8 mouse cellular contexts compared by ENCODE assay signal in genomic region chr4:59003806-59004200, GRCm38 (mm10). TPM values are rescaled to one million over a fixed set of nuclear protein-coding genes. Genes with fewer than 3 reads are reported as not detected.
DNase-seq lines count a peak whose midpoint lies in the region; ATAC-seq and TF ChIP-seq lines count a peak whose summit lies in the region.

No protein-coding gene starts in this region.

- TF ChIP-seq CTCF in cerebellum, adult 2 months (IDR thresholded peaks at IDR 0.05; ENCODE audit: borderline replicate concordance, insufficient read depth, low read depth, low read length) = no peak
- TF ChIP-seq CTCF in testis, adult 2 months (IDR thresholded peaks at IDR 0.05; ENCODE audit: control insufficient read depth, insufficient read depth, insufficient replicate concordance, low read depth, low read length) = no peak
- no peak for TF ChIP-seq CTCF in stomach, postnatal 0 days (IDR thresholded peaks at IDR 0.05; ENCODE audit: low read depth)

- H3K27me3 ChIP-seq in cerebellum, adult 2 months (ENCODE audit: control insufficient read depth, insufficient read depth, low read length) = no peaks in the 10 kb centered on the region
- H3K27me3 ChIP-seq in testis, adult 2 months (ENCODE audit: control insufficient read depth, insufficient read depth, low read length) = no peaks in the 10 kb centered on the region
- no peaks in the 10 kb centered on the region for H3K27me3 ChIP-seq in limb, embryonic 15.5 days
- H3K27me3 ChIP-seq in stomach, postnatal 0 days (ENCODE audit: control insufficient read depth, insufficient read depth, low read length) = no peaks in the 10 kb centered on the region

- TF ChIP-seq EP300 in stomach, postnatal 0 days (optimal IDR thresholded peaks at IDR 0.05) = no peak

- no peaks in the 10 kb centered on the region for H3K36me3 ChIP-seq in testis, adult 2 months (ENCODE audit: control insufficient read depth, insufficient read depth, low read length)
- H3K36me3 ChIP-seq in limb, embryonic 15.5 days = no peaks in the 10 kb centered on the region
- H3K36me3 ChIP-seq in stomach, postnatal 0 days (ENCODE audit: control insufficient read depth, insufficient read depth, low read length) = no peaks in the 10 kb centered on the region

- peak overlapping the region; percentile 81 for H3K4me2 ChIP-seq in limb, embryonic 15.5 days
- peak overlapping the region; percentile 93 for H3K4me2 ChIP-seq in stomach, postnatal 0 days (replicated peaks; ENCODE audit: low read depth)

- no peak for TF ChIP-seq POLR2A in cerebellum, adult 2 months (IDR thresholded peaks at IDR 0.05; ENCODE audit: borderline replicate concordance, insufficient read depth, low read length)
- no peak for TF ChIP-seq POLR2A in testis, adult 2 months (IDR thresholded peaks at IDR 0.05; ENCODE audit: control insufficient read depth, low read depth, low read length)

- H3K27ac ChIP-seq in cerebellum, adult 2 months (ENCODE audit: insufficient read depth, low read length) = peak overlapping the region; percentile 29; the same call in 1 of the 2 replicates
- no peak overlapping the region for H3K27ac ChIP-seq in testis, adult 2 months (ENCODE audit: control insufficient read depth, insufficient read depth, low read depth, low read length)
- H3K27ac ChIP-seq in limb, embryonic 15.5 days = peak overlapping the region; percentile 92; the same call in 1 of the 2 replicates
- H3K27ac ChIP-seq in stomach, postnatal 0 days (replicated peaks) = no peak overlapping the region

- peak overlapping the region; percentile 96 for H3K9ac ChIP-seq in limb, embryonic 15.5 days
- peak overlapping the region; percentile 89; the same call in 1 of the 2 replicates for H3K9ac ChIP-seq in stomach, postnatal 0 days (ENCODE audit: low read length)

- H3K4me3 ChIP-seq in cerebellum, adult 2 months (replicated peaks; ENCODE audit: insufficient read depth, low read depth, low read length) = peak overlapping the region; percentile 77
- H3K4me3 ChIP-seq in testis, adult 2 months (ENCODE audit: control insufficient read depth, low read depth, low read length) = peak overlapping the region; percentile 96
- H3K4me3 ChIP-seq in limb, embryonic 15.5 days = peak overlapping the region; percentile 97
- peak overlapping the region; percentile 97 for H3K4me3 ChIP-seq in stomach, postnatal 0 days (ENCODE audit: low read depth, low read length)

- no peak for DNase-seq in cerebellum, adult 2 months
- no peak for DNase-seq in cerebellum, postnatal 14 days
- DNase-seq in testis, postnatal 10 days (ENCODE audit: low spot score) = no peak
- no peak for DNase-seq in stomach, postnatal 0 days (ENCODE audit: low spot score)
- no peak for DNase-seq in layer of hippocampus, postnatal 36 days
- DNase-seq in right cerebral cortex, adult 2 months (ENCODE audit: low spot score in 2 of 2) = no peak

- ATAC-seq in limb, embryonic 15.5 days (ENCODE audit: insufficient number of reproducible peaks, low FRiP score, low TSS enrichment, low read depth) = no peak
- no peak for ATAC-seq in stomach, postnatal 0 days (ENCODE audit: low FRiP score, low TSS enrichment)

- 13% methylated on average over 7 of the region's 7 CpGs for WGBS in cerebellum, adult 2 months
- 31% methylated on average over 7 of the region's 7 CpGs for WGBS in limb, embryonic 15.5 days
- 19% methylated on average over 7 of the region's 7 CpGs for WGBS in stomach, postnatal 0 days

- no peaks in the 10 kb centered on the region for H3K9me3 ChIP-seq in limb, embryonic 15.5 days
- no peaks in the 10 kb centered on the region for H3K9me3 ChIP-seq in stomach, postnatal 0 days (ENCODE audit: control insufficient read depth, low read length)

- peaks cover 6% of the 10 kb centered on the region for H3K4me1 ChIP-seq in cerebellum, adult 2 months (ENCODE audit: control insufficient read depth, insufficient read depth, low read length)
- H3K4me1 ChIP-seq in testis, adult 2 months (ENCODE audit: control insufficient read depth, insufficient read depth, low read length) = peaks cover 8% of the 10 kb centered on the region
- peaks cover 26% of the 10 kb centered on the region for H3K4me1 ChIP-seq in limb, embryonic 15.5 days
- H3K4me1 ChIP-seq in stomach, postnatal 0 days (replicated peaks; ENCODE audit: control insufficient read depth, insufficient read depth) = peaks cover 2% of the 10 kb centered on the region; the same call in 1 of the 2 replicates

RNA-seq across cellular contexts. Expression of gene Gm20503, which starts 0.8 kb away (rescaled TPM):
- polyA plus RNA-seq in cerebellum, adult 2 months (2012; rRNA removed) = not detected in 2 replicates
- not detected in 2 replicates for polyA plus RNA-seq in testis, adult 2 months (2012; rRNA removed)
- 17.7 and 19.6 TPM in 2 replicates for polyA plus RNA-seq in limb, embryonic 15.5 days (2015; fragmentation: Nextera tagmentation; extraction: Ambion mirVana)
- polyA plus RNA-seq in stomach, postnatal 0 days (2015; fragmentation: Nextera tagmentation; extraction: Ambion mirVana) = 18.5 and 21.6 TPM in 2 replicates
- total RNA-seq in layer of hippocampus, postnatal 36 days (2021) = 1 to 10 TPM; 1.1 to 2.8 TPM

RNA-seq across cellular contexts. Expression of gene Dnajc25, which starts 8.9 kb away (rescaled TPM):
- polyA plus RNA-seq in cerebellum, adult 2 months (2012; rRNA removed) = 3.1 and 3.7 TPM in 2 replicates
- 4.7 and 6.5 TPM in 2 replicates for polyA plus RNA-seq in testis, adult 2 months (2012; rRNA removed)
- polyA plus RNA-seq in limb, embryonic 15.5 days (2015; fragmentation: Nextera tagmentation; extraction: Ambion mirVana) = 15.0 and 18.7 TPM in 2 replicates
- 13.4 and 13.7 TPM in 2 replicates for polyA plus RNA-seq in stomach, postnatal 0 days (2015; fragmentation: Nextera tagmentation; extraction: Ambion mirVana)
- 1 to 10 TPM; 4.4 to 6.6 TPM for total RNA-seq in layer of hippocampus, postnatal 36 days (2021)

RNA-seq across cellular contexts. Expression of gene Ptgr1, which starts 16.9 kb away (rescaled TPM):
- 1.1 and 1.7 TPM in 2 replicates for polyA plus RNA-seq in cerebellum, adult 2 months (2012; rRNA removed)
- polyA plus RNA-seq in testis, adult 2 months (2012; rRNA removed) = 8.5 and 12.0 TPM in 2 replicates
- 39.3 and 41.0 TPM in 2 replicates for polyA plus RNA-seq in limb, embryonic 15.5 days (2015; fragmentation: Nextera tagmentation; extraction: Ambion mirVana)
- 454 and 488 TPM in 2 replicates for polyA plus RNA-seq in stomach, postnatal 0 days (2015; fragmentation: Nextera tagmentation; extraction: Ambion mirVana)
- total RNA-seq in layer of hippocampus, postnatal 36 days (2021) = 1 to 10 TPM; 3.6 to 4.2 TPM

RNA-seq across cellular contexts. Expression of gene Gng10, which starts 31.1 kb away (rescaled TPM):
- 24.5 and 26.2 TPM in 2 replicates for polyA plus RNA-seq in cerebellum, adult 2 months (2012; rRNA removed)
- polyA plus RNA-seq in testis, adult 2 months (2012; rRNA removed) = 11.7 and 11.9 TPM in 2 replicates
- polyA plus RNA-seq in limb, embryonic 15.5 days (2015; fragmentation: Nextera tagmentation; extraction: Ambion mirVana) = 131 and 140 TPM in 2 replicates
- 98.0 and 99.6 TPM in 2 replicates for polyA plus RNA-seq in stomach, postnatal 0 days (2015; fragmentation: Nextera tagmentation; extraction: Ambion mirVana)
- 100 to 1,000 TPM in 1 of 2 experiments, 10 to 100 TPM in 1; 95.6 to 105 TPM for total RNA-seq in layer of hippocampus, postnatal 36 days (2021)

Comparison
In these comparisons a context has a peak if more than half of its experiments do, and no peak if none do; other contexts are left out.
1. H3K27ac ChIP-seq: peak in cerebellum, adult 2 months (single experiment) and limb, embryonic 15.5 days (single experiment); none in testis, adult 2 months (single experiment) and stomach, postnatal 0 days (single experiment).
2. RNA of gene Gm20503, which starts 0.8 kb away (polyA plus RNA-seq): 18.5 to 21.6 TPM in stomach, postnatal 0 days and 17.7 to 19.6 TPM in limb, embryonic 15.5 days; not detected in cerebellum, adult 2 months and not detected in testis, adult 2 months; every median in the first group is over 10 times any median in the second.
3. RNA of gene Ptgr1, which starts 16.9 kb away (polyA plus RNA-seq): 454 to 488 TPM in stomach, postnatal 0 days; 39.3 to 41.0 TPM in limb, embryonic 15.5 days, 8.5 to 12.0 TPM in testis, adult 2 months and 1.1 to 1.7 TPM in cerebellum, adult 2 months; every median in the first group is over 10 times any median in the second.
4. Peak in every context shown above with its lines, with median percentiles within 50 percentile points of each other: H3K4me3 ChIP-seq.